Mouse (Mus musculus) CH12.LX (cell line): ENCODE results near the gene 2200002D01Rik. TPM values are rescaled to one million over a fixed set of nuclear protein-coding genes. Genes with fewer than 3 reads are reported as not detected.

Source experiments
- DNase-seq: peaks from one replicate; pipeline ENCODE4 v3.0.0-alpha.2; 2013; ENCODE audit errors: extremely low read depth
- H3K27ac ChIP-seq: 2 replicates; pipeline ENCODE4 v1.5.1; 2012; ENCODE audit warnings: low read depth, mild to moderate bottlenecking, control low read depth, moderate library complexity; ENCODE audit not compliant: insufficient read depth
- H3K27me3 ChIP-seq: replicated peaks from 2 replicates; pipeline ENCODE3; 2012; ENCODE audit warnings: inconsistent platforms
- H3K36me3 ChIP-seq, 2 experiments: replicated peaks in 1 of 2; 2 replicates each; pipeline versions ENCODE3 to v1.6.1; 2012; ENCODE audit warnings: inconsistent platforms in 1 of 2, low read length in 1 of 2, mild to moderate bottlenecking in 1 of 2, mixed read lengths in 1 of 2, moderate library complexity in 1 of 2; ENCODE audit not compliant: control insufficient read depth in 1 of 2, insufficient read depth in 1 of 2
- H3K4me1 ChIP-seq, 2 experiments: 2 replicates each; pipeline ENCODE4 v1.6.1; 2012; ENCODE audit warnings: inconsistent platforms in 1 of 2, moderate library complexity in 1 of 2; ENCODE audit not compliant: insufficient read depth in 2 of 2, control insufficient read depth in 1 of 2
- H3K4me2 ChIP-seq: 2 replicates; pipeline ENCODE4 v1.6.1; 2012; ENCODE audit warnings: low read depth, mild to moderate bottlenecking, control low read depth; ENCODE audit not compliant: poor library complexity, insufficient read depth, severe bottlenecking
- H3K4me3 ChIP-seq, 3 experiments: fragments of 150-350 bp in 1 of 3; sonication (generic) in 1 of 3; replicated peaks in 1 of 3; 2 replicates each; pipeline versions ENCODE3 to v1.5.1; 2011 to 2012; ENCODE audit warnings: low read depth in 2 of 3, low read length in 2 of 3, mild to moderate bottlenecking in 2 of 3, moderate library complexity in 2 of 3, control low read depth in 1 of 3, improper control_type of control experiment in 1 of 3, inconsistent platforms in 1 of 3, mixed read lengths in 1 of 3; ENCODE audit not compliant: poor library complexity in 1 of 3
- H3K79me2 ChIP-seq: replicated peaks from 2 replicates; pipeline ENCODE4 v1.6.1; 2012; ENCODE audit warnings: mild to moderate bottlenecking, moderate library complexity; ENCODE audit not compliant: control insufficient read depth, poor library complexity, insufficient read depth, severe bottlenecking; ENCODE audit errors: extremely low read depth
- H3K9ac ChIP-seq: 2 replicates; pipeline ENCODE4 v1.6.1; 2012; ENCODE audit warnings: low read depth, mild to moderate bottlenecking, control low read depth, moderate library complexity; ENCODE audit not compliant: insufficient read depth
- H3K9me3 ChIP-seq: replicated peaks from 2 replicates; pipeline ENCODE3; 2012; ENCODE audit warnings: low read length, inconsistent platforms, mixed read lengths
- BHLHE40 ChIP-seq: IDR thresholded peaks from 2 replicates; pipeline ENCODE4 v1.6.1; 2011; ENCODE audit warnings: mild to moderate bottlenecking, low read depth, low read length, improper control_type of control experiment
- CHD2 ChIP-seq: IDR thresholded peaks from 2 replicates; pipeline ENCODE4 v1.6.1; 2011; ENCODE audit warnings: low read length, improper control_type of control experiment
- CTCF ChIP-seq, 2 experiments: IDR thresholded peaks in 1 of 2; conservative IDR thresholded peaks in 1 of 2; 2 replicates each; pipeline ENCODE4 v1.5.1; 2011 to 2012; ENCODE audit warnings: low read depth in 2 of 2, low read length in 2 of 2, improper control_type of control experiment in 1 of 2, inconsistent platforms in 1 of 2, mild to moderate bottlenecking in 1 of 2, moderate library complexity in 1 of 2
- ELF1 ChIP-seq: IDR thresholded peaks from 2 replicates; pipeline ENCODE4 v1.6.1; 2014; ENCODE audit warnings: low read depth, mild to moderate bottlenecking, inconsistent platforms, low read length, improper control_type of control experiment
- MAZ ChIP-seq: IDR thresholded peaks from 2 replicates; pipeline ENCODE4 v1.6.1; 2012; ENCODE audit warnings: low read depth, mild to moderate bottlenecking, inconsistent platforms, low read length, improper control_type of control experiment, moderate library complexity
- MEF2A ChIP-seq: IDR thresholded peaks from 2 replicates; pipeline ENCODE4 v1.6.1; 2014; ENCODE audit warnings: low read depth, mild to moderate bottlenecking, inconsistent platforms, low read length, improper control_type of control experiment, borderline replicate concordance
- POLR2A ChIP-seq: IDR thresholded peaks from 2 replicates; pipeline ENCODE4 v1.6.1; 2011; ENCODE audit warnings: low read depth, mild to moderate bottlenecking, improper control_type of control experiment, low read length
- ZKSCAN1 ChIP-seq: IDR thresholded peaks from 2 replicates; pipeline ENCODE4 v1.6.1; 2012; ENCODE audit warnings: low read depth, inconsistent platforms, low read length, improper control_type of control experiment, borderline replicate concordance
- ZNF384 ChIP-seq: IDR thresholded peaks from 2 replicates; pipeline ENCODE4 v1.6.1; 2012; ENCODE audit warnings: low read depth, low read length, improper control_type of control experiment, inconsistent platforms
- dilution Hi-C: fragments of 300-500 bp; cut with MboI; formaldehyde crosslinking; loops from 2 replicates; pipeline ENCODE4 v1.14.3; 2020; ENCODE audit warnings: low sequenced_read_pairs; ENCODE audit not compliant: extremely low pct_unique_long_range_greater_than_20kb, extremely low pct_ligation_motif_present
- in situ Hi-C: fragments of 300-500 bp; cut with MboI; formaldehyde crosslinking; loops from 3 replicates; pipeline ENCODE4 v1.14.3; 2019; ENCODE audit warnings: low sequenced_read_pairs, low pct_ligation_motif_present, low pct_unique_long_range_greater_than_20kb, mixed read lengths
- polyA plus RNA-seq: library from polyadenylated mRNA; unstranded; fragments of >175 nt; gene quantifications from 2 replicates; pipeline ENCODE4 v1.2.1, GENCODE M21; 2012; ENCODE audit warnings: low read depth; ENCODE audit not compliant: insufficient read length
- total RNA-seq, 2 experiments: library from RNA; depleted of rRNA; stranded (reverse); fragments of 300-350 nt in 1 of 2; fragments of >200 nt in 1 of 2; gene quantifications; 2 replicates each; pipeline ENCODE4 v1.2.3; 2012 to 2014

2200002D01Rik gene
- total and polyA plus RNA-seq, 3 experiments = 5.8 TPM; not detected in 2

DNA sequence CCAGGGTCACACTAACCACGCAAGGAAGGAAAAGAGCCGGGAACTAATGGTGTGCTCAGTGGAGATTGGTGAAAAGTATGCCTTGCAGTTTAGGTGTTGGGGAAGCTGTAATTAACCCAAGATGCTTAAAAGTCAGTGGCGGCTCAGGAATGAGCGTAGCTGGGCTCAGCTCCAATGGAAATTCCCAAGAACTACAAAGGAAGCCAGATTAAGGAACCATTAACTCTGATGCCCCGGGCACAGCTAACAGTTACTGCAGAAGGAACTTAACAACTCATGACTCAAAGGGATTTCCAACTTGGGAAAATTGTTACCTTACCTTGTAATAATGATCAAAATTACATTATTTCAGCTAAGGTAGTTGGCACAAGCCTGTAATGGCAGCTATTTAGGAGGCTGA lies 28.4 kb upstream of the 2200002D01Rik start:
- no peak overlapping the region for H3K9ac ChIP-seq
- TF ChIP-seq CHD2 = no peak
- H3K4me3 ChIP-seq = no peak overlapping the region
- H3K4me1 ChIP-seq = no peaks in the 10 kb centered on the region; a peak in 1 of 4 replicates
- no peaks in the 10 kb centered on the region for H3K9me3 ChIP-seq
- DNase-seq = no peak
- dilution Hi-C loops = no loop called here
- in situ Hi-C loops = no loop called here
- no peaks in the 10 kb centered on the region for H3K79me2 ChIP-seq
- H3K36me3 ChIP-seq = no peaks in the 10 kb centered on the region
- no peak overlapping the region for H3K4me2 ChIP-seq
- H3K27me3 ChIP-seq = peaks cover 17% of the 10 kb centered on the region
- H3K27ac ChIP-seq = no peak overlapping the region

DNA sequence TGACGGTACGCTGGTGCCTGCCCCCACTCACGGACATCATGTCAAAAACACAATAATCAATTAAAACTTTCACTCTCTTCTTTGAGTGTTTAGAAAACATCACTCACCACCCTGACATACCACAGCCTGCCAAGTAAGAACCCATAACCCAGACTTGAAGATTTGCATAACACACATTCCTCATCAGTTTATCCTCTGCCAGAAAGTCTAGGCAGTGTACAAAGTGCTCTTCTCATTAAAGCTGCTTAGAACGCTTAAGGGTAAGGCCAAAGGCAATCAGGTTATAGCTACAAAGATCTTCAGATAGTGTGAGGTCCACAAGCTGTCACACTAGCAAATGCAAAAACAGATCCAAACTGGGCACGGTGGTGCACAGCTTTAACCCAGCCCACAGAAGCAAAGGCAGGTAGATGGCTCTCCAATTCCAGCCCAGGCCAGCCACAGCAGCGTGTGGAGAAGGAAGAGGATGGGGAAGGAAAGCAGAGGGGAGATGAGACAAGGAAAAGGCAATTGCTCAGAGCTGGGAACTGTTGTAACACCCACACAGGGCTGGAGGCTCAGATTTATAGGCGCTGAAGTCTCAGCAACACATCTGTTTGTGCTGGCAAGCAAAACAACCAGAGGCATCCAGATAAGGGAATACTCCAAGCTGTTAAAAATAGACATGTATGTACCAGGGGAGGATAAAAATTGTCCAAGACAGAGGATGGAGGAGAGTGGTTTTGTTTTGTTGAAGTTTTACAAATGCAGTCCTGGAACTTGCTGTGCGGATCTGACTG lies 23.6 kb upstream of the 2200002D01Rik start:
- no peak for TF ChIP-seq MAZ
- no peak for TF ChIP-seq ZKSCAN1
- no peak for TF ChIP-seq BHLHE40
- no peak for TF ChIP-seq MEF2A
- TF ChIP-seq ZNF384 = no peak
- no peak for TF ChIP-seq ELF1
- TF ChIP-seq CTCF (conservative IDR thresholded peaks at IDR 0.05 in 1 of 2, IDR thresholded peaks at IDR 0.05 in 1 of 2; ENCODE audit: low read depth in 2 of 2, low read length in 2 of 2) = no peak
- Histone ChIP-seq H3K4me3 (no peak overlapping the region), H3K27ac (no peak overlapping the region), H3K79me2 (no peaks in the 10 kb centered on the region), H3K27me3 (peaks cover 5% of the 10 kb centered on the region), H3K4me1 (peaks cover 0 to 4% of the 10 kb centered on the region in 2 experiments; a peak in 2 of 4 replicates), H3K9me3 (no peaks in the 10 kb centered on the region), H3K9ac (no peak overlapping the region), H3K4me2 (no peak overlapping the region), H3K36me3 (no peaks in the 10 kb centered on the region)
- in situ Hi-C loops (no loop called here), dilution Hi-C loops (no loop called here)
- DNase-seq = no peak

DNA sequence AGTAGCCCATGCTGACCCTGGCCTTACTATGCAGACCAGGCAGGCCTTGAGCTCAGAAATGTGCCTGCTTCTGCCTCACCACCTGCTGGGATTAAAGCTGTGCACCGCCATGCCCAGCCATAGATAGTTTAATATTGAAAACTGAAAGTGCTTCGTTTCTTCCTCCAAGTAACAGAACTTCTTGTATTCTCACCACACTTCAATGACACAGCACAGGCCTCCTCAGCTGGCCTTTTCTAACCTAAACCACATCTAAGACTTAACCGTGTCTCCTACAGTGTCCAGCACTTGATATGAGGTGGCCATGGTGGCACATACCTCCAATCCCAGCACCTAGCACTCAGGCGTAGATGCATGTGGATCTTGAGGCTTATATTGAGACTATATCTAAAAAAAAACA lies 22.2 kb upstream of the 2200002D01Rik start:
- Histone ChIP-seq H3K36me3 (no peaks in the 10 kb centered on the region), H3K79me2 (no peaks in the 10 kb centered on the region), H3K9me3 (no peaks in the 10 kb centered on the region), H3K4me1 (peaks cover 0 to 17% of the 10 kb centered on the region in 2 experiments; a peak in 2 of 4 replicates), H3K27ac (no peak overlapping the region), H3K4me2 (no peak overlapping the region), H3K4me3 (no peak overlapping the region), H3K27me3 (peaks cover 2% of the 10 kb centered on the region), H3K9ac (no peak overlapping the region)
- DNase-seq = no peak
- in situ Hi-C loops (no loop called here), dilution Hi-C loops (no loop called here)
- TF ChIP-seq POLR2A = no peak
- TF ChIP-seq, all 38 proteins: peak for 0
